Mouse (Mus musculus) spleen, postnatal 10 days (tissue): Measurements from ENCODE around the gene Gga1.

ENCODE experiments used
- DNase-seq, 2 experiments: peaks; one replicate each; pipeline ENCODE4 v3.0.0; 2021 to 2022; ENCODE audit warnings: low spot score in 2 of 2

The Gga1 gene

DNA sequence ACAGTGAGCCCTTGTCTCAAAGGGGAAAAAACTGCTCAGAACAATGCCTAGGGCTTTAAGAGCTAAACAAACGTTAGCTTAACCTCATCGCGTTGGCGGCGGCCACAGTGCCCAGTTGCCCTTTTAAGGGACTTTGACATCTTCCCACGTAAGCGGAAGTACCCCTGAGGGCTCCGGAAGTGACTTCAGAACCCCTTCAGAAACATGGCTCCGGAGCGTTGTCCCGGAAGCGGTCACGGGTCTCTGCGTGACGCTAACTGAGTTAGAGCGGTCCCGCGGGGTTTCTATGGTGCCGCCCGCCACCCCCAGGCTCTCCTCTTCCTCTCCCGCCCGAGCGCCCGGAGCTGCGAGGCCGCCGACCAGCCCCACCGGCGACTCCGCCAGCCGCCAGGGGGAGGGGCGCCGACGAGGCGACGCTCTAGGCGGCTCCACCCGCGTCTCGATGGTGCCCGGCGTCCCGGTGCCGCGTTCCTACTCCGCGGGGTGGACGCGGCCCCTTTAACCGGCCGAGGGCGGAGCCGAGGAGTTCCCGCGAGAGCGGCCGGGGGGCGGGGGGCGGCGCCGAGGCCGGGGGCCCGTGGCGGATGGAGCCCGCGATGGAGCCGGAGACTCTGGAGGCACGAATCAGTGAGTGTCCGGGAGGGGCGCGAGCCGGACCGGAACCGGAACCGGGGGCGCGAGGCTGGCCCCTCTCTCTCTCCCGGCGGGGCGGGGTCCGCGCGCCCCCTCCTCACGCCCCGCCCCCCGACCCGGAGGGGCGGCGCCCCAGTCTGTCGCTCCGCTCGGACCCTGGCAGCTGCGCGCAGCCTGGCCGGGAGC is at the start of gene Gga1:
Gene Gga1 (plus strand): TSS at position 200 of the 819 bp plus-strand sequence.
- peak; percentile 88 to 90 for DNase-seq

DNA sequence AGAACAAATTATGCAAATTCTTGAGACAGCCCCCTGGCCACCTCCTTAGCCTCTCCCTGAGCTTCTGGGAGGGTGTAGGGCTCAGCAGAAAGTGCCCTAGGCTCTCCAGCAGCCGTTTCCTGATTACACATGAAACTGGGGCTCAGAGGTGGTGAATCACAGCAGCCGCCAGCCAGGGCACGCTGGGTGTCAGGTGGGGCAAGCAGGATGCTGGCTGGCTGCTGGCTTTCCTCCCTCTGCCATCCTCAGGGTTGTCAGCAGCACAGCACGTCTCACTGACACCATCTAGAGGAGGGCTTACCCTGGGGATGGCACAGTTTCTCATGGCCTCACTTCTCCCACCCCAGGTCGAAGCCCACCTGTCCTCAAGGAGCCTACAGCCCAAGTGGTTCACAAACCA is 48.7 kb upstream of the Gga1 start:
- no peak for DNase-seq

DNA sequence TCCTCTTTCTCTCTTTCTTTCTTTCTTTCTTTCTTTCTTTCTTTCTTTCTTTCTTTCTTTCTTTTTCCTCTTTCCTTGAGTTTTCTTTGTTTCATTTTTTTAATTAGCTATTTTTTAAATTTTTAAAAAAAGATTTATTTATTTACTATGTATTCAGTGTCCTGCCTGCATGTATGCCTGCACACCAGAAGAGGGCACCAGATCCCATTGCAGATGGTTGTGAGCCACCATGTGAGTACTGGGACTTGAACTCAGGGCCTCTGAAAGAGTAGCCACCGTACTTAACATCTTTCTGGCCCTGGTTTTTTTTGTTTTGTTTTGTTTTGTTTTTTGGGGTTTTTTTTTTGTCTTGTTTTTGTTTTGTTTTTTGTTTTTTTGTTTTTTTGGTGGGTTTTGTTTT is 47.4 kb upstream of the Gga1 start:
- no peak for DNase-seq

DNA sequence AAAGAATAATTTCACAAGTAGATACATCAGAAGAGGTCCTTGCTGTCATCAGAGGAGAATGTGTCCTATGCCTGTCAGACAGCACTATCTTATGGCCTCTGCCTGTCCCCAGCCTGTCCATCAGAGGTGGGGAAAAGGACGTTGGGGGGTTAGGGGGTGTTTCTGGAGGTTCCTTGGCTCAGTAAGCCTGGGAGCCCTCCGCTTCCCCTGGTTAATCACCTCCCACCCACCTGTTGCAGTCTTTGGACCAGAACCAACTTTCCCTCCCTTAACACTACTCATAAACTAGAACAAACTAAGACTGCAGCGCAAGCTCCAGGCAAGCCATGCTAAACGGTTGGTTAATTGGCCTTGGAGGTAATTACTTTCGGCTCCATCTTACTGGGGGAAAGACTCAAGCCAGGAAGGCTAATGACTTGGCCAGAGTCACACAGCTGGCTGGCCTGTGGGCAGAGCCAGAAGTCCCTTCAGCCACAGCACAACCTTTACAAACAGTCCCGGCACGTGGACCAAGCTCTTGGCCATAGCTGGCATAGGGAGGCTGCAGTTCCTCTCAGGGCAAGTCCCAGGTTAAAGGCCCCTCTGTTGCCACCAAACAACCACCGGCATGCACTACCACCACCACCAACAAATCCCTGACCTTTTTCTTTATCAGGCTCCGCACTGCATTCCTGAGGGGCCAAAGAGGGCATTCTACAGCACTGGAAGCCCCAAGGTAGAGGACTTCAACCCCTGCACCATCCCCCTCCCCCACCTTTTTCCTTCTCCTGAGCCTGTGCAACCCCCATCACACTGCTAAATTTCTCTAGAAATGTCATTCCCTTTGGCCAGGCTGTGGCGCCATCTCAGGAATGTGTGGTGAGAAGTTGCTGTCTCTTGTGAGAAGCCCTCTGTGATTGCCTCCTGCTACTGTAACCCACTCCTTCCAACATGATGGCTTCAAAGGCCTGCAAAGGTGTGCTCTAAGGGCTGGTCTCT is 46.0 kb upstream of the Gga1 start:
- no peak for DNase-seq

GRCm38 (mm10) chr15:78831720-78832657 is 45.0 kb upstream of the Gga1 start:
- DNase-seq: no peak

DNA sequence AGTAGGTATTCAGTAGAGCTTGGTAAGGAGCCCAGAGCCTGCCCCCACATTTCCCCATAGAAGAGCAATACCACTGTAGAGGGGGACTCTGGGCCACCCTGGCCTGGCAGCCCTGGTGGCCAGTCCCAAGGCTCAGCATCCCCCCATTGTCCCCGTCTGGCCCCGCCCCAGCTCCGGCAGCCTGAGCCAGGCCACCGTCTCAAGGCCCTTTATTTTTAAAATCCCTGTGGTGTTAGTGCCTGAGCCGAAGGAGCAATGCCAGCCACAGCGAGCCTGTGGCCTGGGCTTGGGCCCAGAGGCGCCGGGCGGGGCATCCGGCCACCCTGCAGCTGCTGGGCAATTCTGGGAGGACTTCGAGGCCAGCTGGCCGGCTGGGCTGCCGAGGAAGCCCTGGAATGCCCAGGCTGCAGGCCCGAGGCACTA is 44.3 kb upstream of the Gga1 start:
- peak in 1 of 2 experiments; percentile 49 for DNase-seq

DNA sequence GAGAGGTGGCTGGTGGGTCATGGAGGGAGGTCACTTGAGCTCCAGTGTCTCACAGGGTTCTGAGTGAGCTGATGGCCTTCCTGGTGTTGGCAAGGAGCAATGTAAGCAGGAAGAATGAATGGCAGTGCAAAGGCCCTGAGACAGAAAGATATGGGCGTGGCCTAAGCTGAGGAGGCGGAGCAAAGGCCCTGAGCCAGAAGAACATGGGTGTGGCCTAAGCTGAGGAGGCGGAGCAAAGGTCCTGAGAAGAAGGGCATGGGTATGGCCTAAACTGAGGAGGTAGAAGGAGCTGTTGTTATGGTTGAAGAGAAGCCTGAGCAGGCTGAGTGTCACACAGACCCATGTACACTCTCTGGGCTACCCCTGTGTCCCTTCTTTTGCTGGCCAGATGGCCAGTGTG is 43.4 kb upstream of the Gga1 start:
- DNase-seq: peak in 1 of 2 experiments; percentile 53

DNA sequence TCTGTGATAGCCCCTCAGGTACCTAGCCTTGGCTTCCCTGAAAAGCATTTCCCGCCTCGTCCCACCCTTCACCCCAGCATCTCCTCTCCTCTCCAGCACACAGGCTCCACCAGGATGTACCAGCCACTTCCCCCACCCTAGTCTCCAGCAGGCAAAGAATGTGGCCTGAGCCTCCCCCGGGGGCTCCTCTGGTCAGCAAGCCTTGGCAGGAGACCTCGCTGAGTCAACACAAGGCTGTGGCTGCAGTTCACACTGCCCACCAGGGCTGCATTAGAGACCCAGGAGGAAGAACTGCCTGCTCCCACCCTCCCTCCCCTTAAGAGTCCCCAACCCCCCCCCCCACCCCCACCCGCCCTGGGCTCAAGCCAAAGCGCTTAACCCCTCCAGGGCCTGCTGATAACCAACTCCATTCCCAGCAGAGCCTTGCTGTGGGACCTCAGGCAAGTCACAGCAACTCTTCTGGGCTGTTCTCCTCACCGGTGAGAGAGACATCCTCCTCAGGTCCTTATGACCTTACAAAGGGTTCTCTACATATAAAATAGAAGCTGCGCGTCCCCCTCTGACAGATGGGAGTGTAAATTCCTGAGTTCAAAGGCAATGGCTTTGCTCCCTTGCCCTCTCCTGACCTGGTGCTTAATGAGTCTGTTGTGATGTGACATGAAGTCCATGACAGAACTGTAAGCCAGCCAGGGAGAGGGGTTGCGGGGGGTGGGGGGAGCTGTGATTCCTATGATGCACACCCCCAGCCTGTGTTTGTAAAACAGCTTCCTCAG is 42.6 kb upstream of the Gga1 start:
- DNase-seq: no peak

GRCm38 (mm10) chr15:78835200-78836085 is 41.5 kb upstream of the Gga1 start:
- peak in 1 of 2 experiments; percentile 41 for DNase-seq

DNA sequence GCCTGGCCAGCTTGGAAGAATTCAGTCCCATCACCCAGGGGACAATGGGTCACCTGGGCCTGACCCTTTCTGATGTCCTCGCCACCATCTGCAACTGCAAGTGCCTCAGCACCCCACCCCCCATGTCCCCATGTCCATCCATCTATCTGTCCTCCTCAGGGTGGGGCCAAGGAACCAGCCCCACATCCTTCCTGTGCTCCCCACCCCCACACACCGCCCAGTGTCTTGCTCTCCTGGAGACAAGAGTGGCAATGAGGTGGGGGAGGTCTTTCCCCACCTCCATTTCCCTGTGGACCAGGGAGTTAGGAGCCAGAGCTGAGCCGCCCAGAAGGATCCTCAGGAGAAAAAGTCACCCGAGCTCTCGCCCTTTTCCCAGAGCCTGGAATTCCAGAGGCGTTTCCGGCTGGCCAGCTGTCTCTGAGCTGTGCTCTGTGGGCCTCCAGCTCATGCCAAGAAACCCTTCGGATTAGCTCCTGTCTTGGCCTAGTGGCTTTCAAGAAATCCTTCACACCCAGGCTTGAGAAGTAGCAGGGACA is 40.8 kb upstream of the Gga1 start:
- no peak for DNase-seq

DNA sequence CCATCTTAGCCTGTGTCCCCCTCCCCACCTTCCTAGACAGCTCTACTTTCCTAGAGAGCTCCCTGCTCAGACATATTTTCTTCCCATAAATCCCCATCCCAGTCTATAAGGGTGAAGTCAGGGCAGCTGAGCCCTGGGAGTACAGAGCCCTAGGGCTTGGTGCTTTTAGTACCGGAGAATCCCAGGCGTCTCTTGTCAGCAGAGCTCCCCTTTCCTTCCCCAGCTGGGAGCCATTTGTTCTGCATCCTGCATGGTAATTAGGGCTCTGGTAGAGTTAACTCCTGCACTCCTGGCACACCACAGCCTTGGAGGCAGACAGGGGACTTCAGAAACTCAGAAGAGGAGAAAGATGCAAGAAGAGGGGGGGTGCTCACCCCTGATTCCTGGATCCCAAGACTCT is 37.2 kb upstream of the Gga1 start:
- DNase-seq: no peak

GRCm38 (mm10) chr15:78840241-78840640 is 36.7 kb upstream of the Gga1 start:
- no peak for DNase-seq

DNA sequence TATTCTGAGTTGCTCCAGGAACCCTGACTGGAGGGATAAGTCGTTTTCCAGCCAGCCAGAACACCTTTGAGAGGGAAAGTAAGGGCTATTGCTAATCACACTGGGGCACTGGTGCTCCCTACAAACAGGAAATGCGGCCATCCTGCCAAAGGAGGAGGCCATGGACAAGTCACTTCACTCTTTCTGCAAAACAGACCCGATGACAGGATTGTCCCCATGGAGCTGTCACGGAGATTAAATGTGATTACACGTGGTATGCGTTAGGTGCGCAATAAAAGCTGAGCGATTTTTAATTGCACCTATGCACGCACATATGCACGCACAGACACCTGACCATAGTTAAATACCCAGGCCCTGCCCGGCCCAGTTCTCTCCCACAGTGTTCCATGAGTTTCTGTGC is 36.2 kb upstream of the Gga1 start:
- DNase-seq: no peak

DNA sequence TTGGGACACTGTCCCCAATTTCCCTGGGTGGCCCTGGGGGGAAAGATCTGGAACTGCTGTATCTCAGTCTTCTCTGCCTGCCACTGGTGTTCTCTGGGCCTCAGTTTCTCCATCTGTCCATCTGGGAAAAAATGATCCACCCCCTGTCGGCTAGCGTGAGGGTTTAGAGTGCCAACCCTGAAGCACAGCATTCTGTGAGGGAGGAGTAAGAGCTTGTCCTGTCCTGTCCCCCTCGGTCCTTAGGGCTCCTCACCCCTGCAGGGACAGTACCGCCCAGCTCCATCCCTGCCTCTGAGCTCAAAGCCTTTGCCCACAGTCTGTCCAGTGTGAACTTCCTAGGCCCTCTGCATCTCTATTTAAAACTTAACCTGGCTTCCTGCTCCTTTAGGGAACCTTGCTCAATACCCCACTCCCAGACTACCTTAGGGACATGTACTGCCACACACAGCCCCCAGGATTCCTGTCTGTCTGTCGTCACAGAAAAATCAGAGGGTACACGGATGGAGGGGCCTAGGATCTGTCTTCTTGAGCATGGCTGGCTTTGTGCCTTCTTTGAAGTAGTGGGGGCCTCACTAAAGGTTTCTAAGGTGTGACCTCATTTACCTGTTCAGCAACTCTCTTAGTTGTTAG is 35.7 kb upstream of the Gga1 start:
- no peak for DNase-seq

- DNase-seq: no peak
These were observed 34.4 kb upstream of the Gga1 start, which contains the start of gene Cdc42ep1 for GRCm38 (mm10) chr15:78842371-78843163. TSS of gene Cdc42ep1 (plus strand) at chr15:78842624.

GRCm38 (mm10) chr15:78843581-78844469 is 33.2 kb upstream of the Gga1 start:
- DNase-seq: peak in 1 of 2 experiments; percentile 42

DNA sequence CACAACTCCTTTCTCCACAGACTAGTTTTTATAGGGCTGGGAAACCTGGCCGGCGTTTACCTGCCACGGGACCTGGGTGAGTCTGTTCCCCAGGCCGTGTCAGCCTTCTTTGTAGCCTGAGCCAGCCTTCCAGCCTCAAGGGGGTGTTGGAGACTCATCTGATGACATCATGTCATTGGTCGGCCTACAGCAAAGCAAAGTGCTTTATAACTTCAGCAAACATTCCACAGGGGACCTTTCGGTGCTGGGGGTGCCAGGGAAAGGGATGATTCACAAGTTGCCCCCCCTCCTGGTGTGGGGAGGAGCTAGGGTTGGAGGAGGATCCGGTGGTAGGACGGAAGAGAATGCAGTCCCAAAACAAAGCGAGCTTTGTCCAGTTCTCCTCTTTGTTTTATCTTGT is 32.2 kb upstream of the Gga1 start:
- no peak for DNase-seq
